In genomic region chr7:58772048-58772690, GRCm38 (mm10) we compare ENCODE assay signal across 19 mouse cellular contexts.
A peak's percentile ranks its signal among the peaks of the same experiment; 100 is the strongest.
DNase-seq lines count a peak whose midpoint lies in the region; ATAC-seq lines count a peak whose summit lies in the region.
"Had no signal": no experiment of that assay in that cellular context is flagged by ENCODE, and none has a peak within 500 bp of the region (broad histone marks: within the 10 kb centered on the region; RNA-seq: fewer than 3 reads in every experiment).

No protein-coding gene starts in this region.

- H3K4me3 ChIP-seq in midbrain, embryonic 11.5 days (ENCODE audit: low read depth, low read length) = no peak overlapping the region
- no peak overlapping the region for H3K4me3 ChIP-seq in midbrain, embryonic 14.5 days (replicated peaks; ENCODE audit: low read depth, low read length)
- H3K4me3 ChIP-seq in forebrain, embryonic 14.5 days (ENCODE audit: low read depth, low read length) = no peak overlapping the region
- H3K4me3 ChIP-seq: heart, adult 2 months; hindbrain, embryonic 15.5 days; liver, embryonic 15.5 days had no signal

- H3K4me1 ChIP-seq in midbrain, embryonic 11.5 days (ENCODE audit: control insufficient read depth, insufficient read depth, low read length) = no peaks in the 10 kb centered on the region
- H3K4me1 ChIP-seq in midbrain, embryonic 14.5 days (ENCODE audit: control insufficient read depth, insufficient read depth, low read length) = no peaks in the 10 kb centered on the region
- H3K4me1 ChIP-seq in forebrain, embryonic 14.5 days (ENCODE audit: control insufficient read depth, insufficient read depth, low read length) = 0 out of 2 replicates have a peak, but pooled peaks cover 2% of the 10 kb centered on the region
- H3K4me1 ChIP-seq: hindbrain, embryonic 15.5 days; liver, embryonic 15.5 days had no signal

- no peak for ATAC-seq in midbrain, embryonic 11.5 days (ENCODE audit: low FRiP score)
- no peak for ATAC-seq in midbrain, embryonic 14.5 days (ENCODE audit: low FRiP score, low TSS enrichment)
- ATAC-seq in forebrain, embryonic 14.5 days = no peak
- ATAC-seq: activated CD4-positive, CD25-positive, alpha-beta regulatory T cell, adult 4 months; intestine, postnatal 0 days; Patski had no signal

- no peaks in the 10 kb centered on the region for H3K36me3 ChIP-seq in midbrain, embryonic 11.5 days (ENCODE audit: control insufficient read depth, insufficient read depth, low read length)
- H3K36me3 ChIP-seq in midbrain, embryonic 14.5 days (ENCODE audit: control insufficient read depth, insufficient read depth, low read length) = no peaks in the 10 kb centered on the region
- H3K36me3 ChIP-seq in forebrain, embryonic 14.5 days (ENCODE audit: control insufficient read depth, insufficient read depth, low read length) = no peaks in the 10 kb centered on the region
- H3K36me3 ChIP-seq: hindbrain, embryonic 15.5 days; liver, embryonic 15.5 days had no signal

- H3K9me3 ChIP-seq in midbrain, embryonic 11.5 days (ENCODE audit: control insufficient read depth, low read length) = no peaks in the 10 kb centered on the region
- no peaks in the 10 kb centered on the region for H3K9me3 ChIP-seq in midbrain, embryonic 14.5 days (ENCODE audit: control insufficient read depth, low read length)
- H3K9me3 ChIP-seq in forebrain, embryonic 14.5 days (replicated peaks; ENCODE audit: control insufficient read depth, low read length) = no peaks in the 10 kb centered on the region
- H3K9me3 ChIP-seq: hindbrain, embryonic 15.5 days; liver, embryonic 15.5 days had no signal

- peak; percentile 72 for DNase-seq in gastrocnemius, adult 18-20 months (ENCODE audit: low spot score)
- DNase-seq in gastrocnemius, postnatal 4 days (ENCODE audit: low spot score in 2 of 2) = no peak
- DNase-seq in midbrain, embryonic 11.5 days (ENCODE audit: low spot score, missing footprints) = peak; percentile 44
- DNase-seq in midbrain, embryonic 14.5 days = no peak
- DNase-seq in gastrocnemius, postnatal 25 days = peak; percentile 40
- DNase-seq in skeletal muscle tissue, adult 2 months (ENCODE audit: low read depth, low spot score) = peak; percentile 62
- no peak for DNase-seq in forebrain, embryonic 14.5 days (ENCODE audit: low spot score)
- DNase-seq in kidney, adult 18-20 months = no peak
- DNase-seq: cerebellum, adult 11 months; cerebellum, postnatal 36 days; heart, postnatal 10 days; kidney, postnatal 10 days; thymus, postnatal 25 days had no signal

- H3K27ac ChIP-seq in midbrain, embryonic 11.5 days (ENCODE audit: low read depth, low read length) = no peak overlapping the region
- no peak overlapping the region for H3K27ac ChIP-seq in midbrain, embryonic 14.5 days (replicated peaks; ENCODE audit: low read depth, low read length)
- H3K27ac ChIP-seq in forebrain, embryonic 14.5 days (ENCODE audit: low read depth, low read length) = no peak overlapping the region
- H3K27ac ChIP-seq: heart, adult 2 months; hindbrain, embryonic 15.5 days; liver, embryonic 15.5 days had no signal

- 87% methylated on average over 6 of the region's 6 CpGs for WGBS in midbrain, embryonic 11.5 days
- 93% methylated on average over 6 of the region's 6 CpGs for WGBS in midbrain, embryonic 14.5 days
- 83% methylated on average over 6 of the region's 6 CpGs for WGBS in forebrain, embryonic 14.5 days

- H3K4me2 ChIP-seq in midbrain, embryonic 11.5 days = no peak overlapping the region
- H3K4me2 ChIP-seq in midbrain, embryonic 14.5 days (ENCODE audit: low read length) = no peak overlapping the region
- no peak overlapping the region for H3K4me2 ChIP-seq in forebrain, embryonic 14.5 days (ENCODE audit: low read length)
- H3K4me2 ChIP-seq: hindbrain, embryonic 15.5 days; liver, embryonic 15.5 days had no signal

- no peak overlapping the region for H3K9ac ChIP-seq in midbrain, embryonic 11.5 days (ENCODE audit: low read length)
- H3K9ac ChIP-seq in midbrain, embryonic 14.5 days (replicated peaks; ENCODE audit: low read length) = no peak overlapping the region
- no peak overlapping the region for H3K9ac ChIP-seq in forebrain, embryonic 14.5 days (ENCODE audit: low read length)
- H3K9ac ChIP-seq: hindbrain, embryonic 15.5 days; liver, embryonic 15.5 days had no signal

- H3K27me3 ChIP-seq in midbrain, embryonic 11.5 days (ENCODE audit: control insufficient read depth, insufficient read depth, low read length) = no peaks in the 10 kb centered on the region
- H3K27me3 ChIP-seq in midbrain, embryonic 14.5 days (ENCODE audit: control insufficient read depth, insufficient read depth, low read length) = no peaks in the 10 kb centered on the region
- no peaks in the 10 kb centered on the region for H3K27me3 ChIP-seq in forebrain, embryonic 14.5 days (replicated peaks; ENCODE audit: control insufficient read depth, insufficient read depth, low read length)
- H3K27me3 ChIP-seq: hindbrain, embryonic 15.5 days; liver, embryonic 15.5 days; Patski had no signal

Comparison
In these comparisons a context has a peak if more than half of its experiments do, and no peak if none do; other contexts are left out.
1. DNase-seq: peak in gastrocnemius, adult 18-20 months (single experiment), midbrain, embryonic 11.5 days (single experiment), gastrocnemius, postnatal 25 days (single experiment) and skeletal muscle tissue, adult 2 months (single experiment); none in gastrocnemius, postnatal 4 days (0 of 2), midbrain, embryonic 14.5 days (single experiment), forebrain, embryonic 14.5 days (single experiment) and kidney, adult 18-20 months (single experiment).